Mouse (Mus musculus): Measurements from ENCODE around the gene Gba2.
"Not testable (repeated sequence)": the region's sequence is repeated elsewhere in the genome, so short reads cannot be mapped to it uniquely, and the experiment has no call there.

Gene Gba2

GRCm38 (mm10) chr4:43578376-43579204 is at the start of gene Gba2, which contains the start of gene Rgp1:
Gene Gba2 (minus strand): TSS chr4:43578873.
Gene Rgp1 (plus strand): TSS chr4:43578715.
- DNase-seq (ENCODE audit: low spot score in 2 of 2), result peak; percentile 89 to 90

- DNase-seq (ENCODE audit: low spot score in 2 of 2), result no peak
These were observed 41.6 kb upstream of the Gba2 start for GRCm38 (mm10) chr4:43620146-43620778.

- peak in 1 of 2 experiments; percentile 18 for DNase-seq (ENCODE audit: low spot score in 2 of 2)
These were observed 34.5 kb upstream of the Gba2 start for GRCm38 (mm10) chr4:43613060-43613730.

- no peak for DNase-seq (ENCODE audit: low spot score in 2 of 2)
These were observed 33.9 kb upstream of the Gba2 start for GRCm38 (mm10) chr4:43612534-43612933.

GRCm38 (mm10) chr4:43604751-43605685 is 26.3 kb upstream of the Gba2 start:
- DNase-seq (ENCODE audit: low spot score in 2 of 2), result peak; percentile 37 to 60

GRCm38 (mm10) chr4:43604099-43604498 is 25.4 kb upstream of the Gba2 start:
- no peak for DNase-seq (ENCODE audit: low spot score in 2 of 2)

GRCm38 (mm10) chr4:43600195-43600934 is 21.7 kb upstream of the Gba2 start:
- no peak for DNase-seq (ENCODE audit: low spot score in 2 of 2)

- no peak for DNase-seq (ENCODE audit: low spot score in 2 of 2)
These were observed 20.1 kb upstream of the Gba2 start for GRCm38 (mm10) chr4:43598650-43599380.

- peak in 1 of 2 experiments; percentile 26 for DNase-seq (ENCODE audit: low spot score in 2 of 2)
These were observed 19.5 kb upstream of the Gba2 start for GRCm38 (mm10) chr4:43598200-43598599.

- not testable (repeated sequence) for DNase-seq (ENCODE audit: low spot score in 2 of 2)
These were observed 17.9 kb upstream of the Gba2 start for GRCm38 (mm10) chr4:43596597-43596996.

GRCm38 (mm10) chr4:43593453-43593852 is 14.8 kb upstream of the Gba2 start:
- DNase-seq (ENCODE audit: low spot score in 2 of 2), result no peak

- DNase-seq (ENCODE audit: low spot score in 2 of 2), result no peak
These were observed 13.3 kb upstream of the Gba2 start for GRCm38 (mm10) chr4:43591961-43592360.

GRCm38 (mm10) chr4:43591543-43591942 is 12.9 kb upstream of the Gba2 start:
- no peak for DNase-seq (ENCODE audit: low spot score in 2 of 2)

GRCm38 (mm10) chr4:43587681-43588080 is 9.0 kb upstream of the Gba2 start:
- DNase-seq (ENCODE audit: low spot score in 2 of 2), result no peak

GRCm38 (mm10) chr4:43586411-43586810 is 7.7 kb upstream of the Gba2 start:
- no peak for DNase-seq (ENCODE audit: low spot score in 2 of 2)

GRCm38 (mm10) chr4:43585682-43586081 is 7.0 kb upstream of the Gba2 start:
- DNase-seq (ENCODE audit: low spot score in 2 of 2), result no peak

- no peak for DNase-seq (ENCODE audit: low spot score in 2 of 2)
These were observed 6.1 kb upstream of the Gba2 start, which contains the start of gene Msmp for GRCm38 (mm10) chr4:43584444-43585416. Gene Msmp (minus strand): TSS chr4:43584494.

GRCm38 (mm10) chr4:43583421-43583820 is 4.7 kb upstream of the Gba2 start:
- DNase-seq (ENCODE audit: low spot score in 2 of 2), result no peak

GRCm38 (mm10) chr4:43582241-43582640 is 3.6 kb upstream of the Gba2 start:
- DNase-seq (ENCODE audit: low spot score in 2 of 2), result no peak
